In the genomic region with DNA sequence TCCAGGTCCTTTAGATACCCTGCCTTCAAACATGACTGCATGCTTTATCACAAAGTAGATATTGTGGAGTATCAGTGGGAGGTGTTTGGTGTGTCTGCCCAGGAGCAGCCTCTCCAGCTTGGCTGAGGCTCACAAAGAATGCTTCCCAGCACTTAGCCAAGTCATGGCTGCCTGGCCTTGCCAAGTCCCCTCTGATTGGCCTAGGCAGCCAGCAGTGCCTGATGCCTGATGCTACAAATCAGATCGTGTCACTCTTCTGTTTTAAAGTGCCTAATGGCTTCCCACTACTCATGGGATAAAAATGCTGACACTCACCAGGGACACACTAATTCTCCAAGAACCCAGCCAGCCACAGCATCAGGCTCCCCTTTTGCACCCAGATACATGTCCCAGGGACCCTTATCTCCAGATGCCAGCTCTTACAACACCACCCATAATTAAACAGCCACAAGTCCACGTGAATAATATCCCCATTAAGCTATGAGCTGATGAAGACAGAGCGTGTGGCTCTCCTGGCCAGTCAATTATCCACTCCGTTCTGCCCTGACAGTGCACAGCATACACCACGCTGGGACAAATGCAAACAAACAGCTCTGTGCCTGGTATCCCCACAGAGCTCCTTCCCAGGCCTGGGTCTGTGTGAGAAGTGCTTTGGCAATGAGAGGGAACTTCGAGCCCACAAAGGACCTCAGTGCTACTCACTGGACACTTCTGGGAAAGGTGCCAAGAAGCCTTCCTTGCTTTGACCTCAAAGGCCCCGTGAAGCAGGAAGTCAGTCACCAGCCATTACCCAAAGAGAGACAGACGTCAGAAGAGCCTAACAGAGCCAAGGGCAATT, we compare ENCODE assay signal across 8 mouse cellular contexts.
A peak's percentile ranks its signal among the peaks of the same experiment; 100 is the strongest.
DNase-seq lines count a peak whose midpoint lies in the region; ATAC-seq lines count a peak whose summit lies in the region.

No protein-coding gene starts in this region.

- peak; percentile 78 for DNase-seq in layer of hippocampus, adult 11-12 months (ENCODE audit: low spot score)
- no peak for DNase-seq in layer of hippocampus, postnatal 36 days
- DNase-seq in heart, adult 9 months (ENCODE audit: low spot score in 2 of 2): peak; percentile 88 to 89
- peak; percentile 80 for DNase-seq in kidney, adult 11 months
- peak; percentile 75 for DNase-seq in midbrain, embryonic 14.5 days
- no peak for DNase-seq in urinary bladder, adult 18-20 months (ENCODE audit: low spot score in 2 of 2)

- H3K4me2 ChIP-seq in limb, embryonic 15.5 days: no peak overlapping the region
- no peak overlapping the region for H3K4me2 ChIP-seq in midbrain, embryonic 14.5 days (ENCODE audit: low read length)

- H3K9me3 ChIP-seq in limb, embryonic 15.5 days: no peaks in the 10 kb centered on the region
- no peaks in the 10 kb centered on the region for H3K9me3 ChIP-seq in midbrain, embryonic 14.5 days (ENCODE audit: control insufficient read depth, low read length)

- H3K4me3 ChIP-seq in limb, embryonic 15.5 days: no peak overlapping the region
- no peak overlapping the region for H3K4me3 ChIP-seq in midbrain, embryonic 14.5 days (replicated peaks; ENCODE audit: low read depth, low read length)

- no peak overlapping the region for H3K9ac ChIP-seq in limb, embryonic 15.5 days
- H3K9ac ChIP-seq in midbrain, embryonic 14.5 days (replicated peaks; ENCODE audit: low read length): no peak overlapping the region

- WGBS in limb, embryonic 15.5 days: 31% methylated on average over 8 of the region's 8 CpGs
- WGBS in midbrain, embryonic 14.5 days: 39% methylated on average over 8 of the region's 8 CpGs

- H3K27ac ChIP-seq in limb, embryonic 15.5 days: peak overlapping the region; percentile 3; the same call in 1 of the 2 replicates
- peak overlapping the region; percentile 70 for H3K27ac ChIP-seq in midbrain, embryonic 14.5 days (replicated peaks; ENCODE audit: low read depth, low read length)

- peak; percentile 80 for ATAC-seq in common myeloid progenitor, adult 5-6 weeks (replicated peaks; ENCODE audit: low read depth, poor library complexity, severe bottlenecking)
- no peak for ATAC-seq in limb, embryonic 15.5 days (ENCODE audit: insufficient number of reproducible peaks, low FRiP score, low TSS enrichment, low read depth)
- no peak; the same call in 1 of the 2 replicates for ATAC-seq in midbrain, embryonic 14.5 days (ENCODE audit: low FRiP score, low TSS enrichment)

- H3K36me3 ChIP-seq in limb, embryonic 15.5 days: peaks cover 2% of the 10 kb centered on the region; the same call in 1 of the 2 replicates
- H3K36me3 ChIP-seq in midbrain, embryonic 14.5 days (ENCODE audit: control insufficient read depth, insufficient read depth, low read length): 0 out of 2 replicates have a peak, but pooled peaks cover 2% of the 10 kb centered on the region

- no peaks in the 10 kb centered on the region for H3K27me3 ChIP-seq in limb, embryonic 15.5 days
- H3K27me3 ChIP-seq in midbrain, embryonic 14.5 days (ENCODE audit: control insufficient read depth, insufficient read depth, low read length): no peaks in the 10 kb centered on the region

- peaks cover 15% of the 10 kb centered on the region for H3K4me1 ChIP-seq in limb, embryonic 15.5 days
- H3K4me1 ChIP-seq in midbrain, embryonic 14.5 days (ENCODE audit: control insufficient read depth, insufficient read depth, low read length): peaks cover 17% of the 10 kb centered on the region

Comparison
In these comparisons a context has a peak if more than half of its experiments do, and no peak if none do; other contexts are left out.
1. DNase-seq: peak in layer of hippocampus, adult 11-12 months (single experiment), heart, adult 9 months (2 of 2), kidney, adult 11 months (single experiment) and midbrain, embryonic 14.5 days (single experiment); none in layer of hippocampus, postnatal 36 days (0 of 2) and urinary bladder, adult 18-20 months (0 of 2).